Mouse (Mus musculus) heart, adult 2 months (tissue): ENCODE results near the gene Col26a1.

ENCODE experiments used
- CTCF ChIP-seq: fragments of 200-600 bp; IDR thresholded peaks from 2 replicates; pipeline ENCODE4 v1.8.1; 2022; ENCODE audit warnings: antibody characterized with exemption, mild to moderate bottlenecking, moderate library complexity
- EP300 ChIP-seq: fragments of 200-500 bp; IDR thresholded peaks from 2 replicates; pipeline ENCODE4 v1.6.1; 2011; ENCODE audit warnings: low read depth, low read length, control low read depth; ENCODE audit not compliant: insufficient read depth
- POLR2A ChIP-seq: fragments of 200-500 bp; IDR thresholded peaks from 2 replicates; pipeline ENCODE4 v1.6.1; 2011; ENCODE audit warnings: mild to moderate bottlenecking, low read depth, low read length, control low read depth; ENCODE audit not compliant: insufficient read depth

- TF ChIP-seq CTCF (no peak), POLR2A (no peak), EP300 (no peak)
Measured at GRCm38 (mm10) chr5:136922830-136923229, 39.8 kb upstream of the Col26a1 start.
